Mouse (Mus musculus): ENCODE data around the gene Gm20605.

DNA sequence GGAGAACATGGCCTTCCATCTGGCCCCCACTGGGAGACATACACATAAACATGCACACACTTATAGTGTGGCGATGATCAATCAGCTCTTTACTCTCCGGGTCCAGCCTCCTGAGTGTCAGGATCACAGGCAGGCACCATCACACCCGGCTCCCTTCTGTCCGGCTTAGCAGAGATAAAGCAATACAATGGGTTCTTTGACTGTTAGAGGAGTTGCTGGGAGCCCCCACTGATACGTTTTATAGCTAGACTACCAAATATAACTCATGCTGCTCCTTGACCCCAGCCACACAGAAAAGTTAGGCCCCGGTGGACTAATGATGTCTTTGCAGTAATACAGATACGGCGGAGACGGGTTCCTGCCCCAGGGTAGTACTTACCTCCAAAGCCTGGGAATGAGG lies 34.1 kb downstream of the Gm20605 start:
- TF ChIP-seq CTCF (IDR thresholded peaks at IDR 0.05; ENCODE audit: borderline replicate concordance, insufficient read depth, low read length) (no peak), POLR2A (IDR thresholded peaks at IDR 0.05; ENCODE audit: low read depth, low read length) (no peak)
